Mouse (Mus musculus) embryonic facial prominence, embryonic 14.5 days (tissue): ENCODE data around the gene Gm13420. TPM values are rescaled to one million over a fixed set of nuclear protein-coding genes. Genes with fewer than 3 reads are reported as not detected.

Experiments used
- ATAC-seq: fragments of 200-750 bp; cut with Nextera tagmentation; 2 replicates; pipeline ENCODE4 v1.8.0; 2017; ENCODE audit warnings: low read depth, moderate number of reproducible peaks, moderate TSS enrichment
- DNase-seq: peaks from one replicate; pipeline ENCODE4 v3.0.0-alpha.2; 2015; ENCODE audit warnings: low spot score
- H3K27ac ChIP-seq: fragments of 300-500 bp; sonication (generic); replicated peaks from 2 replicates; pipeline ENCODE4 v1.5.1; 2014; ENCODE audit warnings: low read depth, mild to moderate bottlenecking, low read length, moderate library complexity
- H3K27me3 ChIP-seq: fragments of 300-500 bp; sonication (generic); replicated peaks from 2 replicates; pipeline ENCODE4 v1.6.1; 2014; ENCODE audit warnings: low read length; ENCODE audit not compliant: control insufficient read depth, insufficient read depth
- H3K36me3 ChIP-seq: fragments of 300-500 bp; sonication (generic); 2 replicates; pipeline ENCODE4 v1.6.1; 2014; ENCODE audit warnings: low read length, mixed read lengths; ENCODE audit not compliant: control insufficient read depth, insufficient read depth
- H3K4me1 ChIP-seq: fragments of 300-500 bp; sonication (generic); 2 replicates; pipeline ENCODE4 v1.6.1; 2014; ENCODE audit warnings: antibody characterized with exemption, low read length; ENCODE audit not compliant: control insufficient read depth, insufficient read depth
- H3K4me2 ChIP-seq: fragments of 300-500 bp; sonication (generic); 2 replicates; pipeline ENCODE4 v1.6.1; 2014; ENCODE audit warnings: low read depth, mild to moderate bottlenecking, low read length, moderate library complexity, mixed read lengths
- H3K4me3 ChIP-seq: fragments of 300-500 bp; sonication (generic); 2 replicates; pipeline ENCODE4 v1.5.1; 2014; ENCODE audit warnings: low read depth, mild to moderate bottlenecking, low read length
- H3K9ac ChIP-seq: fragments of 300-500 bp; sonication (generic); 2 replicates; pipeline ENCODE4 v1.6.1; 2014; ENCODE audit warnings: low read depth, mild to moderate bottlenecking, low read length, moderate library complexity, mixed read lengths
- H3K9me3 ChIP-seq: fragments of 300-500 bp; sonication (generic); 2 replicates; pipeline ENCODE4 v1.6.1; 2016; ENCODE audit warnings: low read length; ENCODE audit not compliant: control insufficient read depth
- WGBS: fragments of 180-500 bp; shearing (Covaris S2); extraction: QIAGEN DNeasy Blood & Tissue Kit; methylation state at CpG from one replicate; pipeline ENCODE4 v1.1.7; 2014; 5-methylcytosine and 5-hydroxymethylcytosine counted together
- polyA plus RNA-seq: library from polyadenylated mRNA; unstranded; fragments of >200 nt; fragmentation: Nextera tagmentation; extraction: Ambion mirVana; gene quantifications from 2 replicates; pipeline ENCODE4 v1.2.1, GENCODE M21; 2014

Gm13420 gene
- polyA plus RNA-seq, 1 experiment from 2014 or later: not detected

GRCm38 (mm10) chr2:29733348-29733747 is 18.1 kb downstream of the Gm13420 start:
- Histone ChIP-seq H3K9me3 (no peaks in the 10 kb centered on the region), H3K36me3 (peaks cover 85% of the 10 kb centered on the region), H3K4me2 (no peak overlapping the region), H3K27ac (no peak overlapping the region), H3K4me3 (no peak overlapping the region), H3K27me3 (no peaks in the 10 kb centered on the region), H3K9ac (no peak overlapping the region), H3K4me1 (no peaks in the 10 kb centered on the region)
- DNase-seq (no peak), ATAC-seq (no peak)
- WGBS: 89% methylated on average over 5 of the region's 5 CpGs

- Histone ChIP-seq H3K27me3 (no peaks in the 10 kb centered on the region), H3K4me2 (no peak overlapping the region), H3K4me1 (no peaks in the 10 kb centered on the region), H3K36me3 (peaks cover 85% of the 10 kb centered on the region), H3K4me3 (no peak overlapping the region), H3K9me3 (no peaks in the 10 kb centered on the region), H3K27ac (no peak overlapping the region), H3K9ac (no peak overlapping the region)
- DNase-seq (no peak), ATAC-seq (no peak)
- 91% methylated on average over 10 of the region's 10 CpGs for WGBS
Observed at GRCm38 (mm10) chr2:29732559-29732958, 18.9 kb downstream of the Gm13420 start.

GRCm38 (mm10) chr2:29731545-29731944 is 19.9 kb downstream of the Gm13420 start:
- DNase-seq (no peak), ATAC-seq (peak; percentile 58; the same call in 1 of the 2 replicates)
- Histone ChIP-seq H3K9me3 (no peaks in the 10 kb centered on the region), H3K27ac (no peak overlapping the region), H3K27me3 (no peaks in the 10 kb centered on the region), H3K4me3 (no peak overlapping the region), H3K4me1 (no peaks in the 10 kb centered on the region), H3K36me3 (peaks cover 85% of the 10 kb centered on the region), H3K4me2 (no peak overlapping the region), H3K9ac (no peak overlapping the region)
- WGBS: 64% methylated on average over 3 of the region's 3 CpGs

- Histone ChIP-seq H3K4me2 (no peak overlapping the region), H3K27me3 (no peaks in the 10 kb centered on the region), H3K36me3 (peaks cover 88% of the 10 kb centered on the region), H3K4me3 (no peak overlapping the region), H3K9ac (no peak overlapping the region), H3K4me1 (no peaks in the 10 kb centered on the region), H3K9me3 (no peaks in the 10 kb centered on the region), H3K27ac (no peak overlapping the region)
- ATAC-seq: no peak
- no peak for DNase-seq
- WGBS: 63% methylated on average over 2 of the region's 2 CpGs
Observed at GRCm38 (mm10) chr2:29729500-29729899, 22.0 kb downstream of the Gm13420 start.

GRCm38 (mm10) chr2:29724664-29725365 is 26.7 kb downstream of the Gm13420 start:
- Histone ChIP-seq H3K4me1 (no peaks in the 10 kb centered on the region), H3K9ac (no peak overlapping the region), H3K4me2 (no peak overlapping the region), H3K27me3 (no peaks in the 10 kb centered on the region), H3K4me3 (no peak overlapping the region), H3K27ac (no peak overlapping the region), H3K9me3 (no peaks in the 10 kb centered on the region), H3K36me3 (peaks cover 92% of the 10 kb centered on the region)
- DNase-seq (no peak), ATAC-seq (no peak)
- 86% methylated on average over 5 of the region's 5 CpGs for WGBS

- ATAC-seq (no peak), DNase-seq (no peak)
- Histone ChIP-seq H3K27me3 (no peaks in the 10 kb centered on the region), H3K36me3 (peaks cover 94% of the 10 kb centered on the region), H3K4me1 (no peaks in the 10 kb centered on the region), H3K4me3 (no peak overlapping the region), H3K27ac (no peak overlapping the region), H3K9me3 (no peaks in the 10 kb centered on the region), H3K4me2 (no peak overlapping the region), H3K9ac (no peak overlapping the region)
- WGBS: 89% methylated on average over 3 of the region's 3 CpGs
Observed at GRCm38 (mm10) chr2:29723132-29723531, 28.4 kb downstream of the Gm13420 start.

- H3K27ac ChIP-seq: no peak overlapping the region
- no peak overlapping the region for H3K9ac ChIP-seq
- 90% methylated on average over 5 of the region's 5 CpGs for WGBS
- H3K36me3 ChIP-seq: peaks cover 60% of the 10 kb centered on the region
- H3K4me2 ChIP-seq: no peak overlapping the region
- H3K9me3 ChIP-seq: no peaks in the 10 kb centered on the region
- no peak for ATAC-seq
- no peak for DNase-seq
- H3K27me3 ChIP-seq: no peaks in the 10 kb centered on the region
- H3K4me3 ChIP-seq: no peak overlapping the region
- H3K4me1 ChIP-seq: peaks cover 15% of the 10 kb centered on the region
Observed at GRCm38 (mm10) chr2:29718581-29718980, 32.9 kb downstream of the Gm13420 start.

- no peak overlapping the region for H3K4me3 ChIP-seq
- peaks cover 53% of the 10 kb centered on the region for H3K36me3 ChIP-seq
- DNase-seq: peak; percentile 96
- WGBS: 6% methylated on average over 6 of the region's 6 CpGs
- 0 out of 2 replicates have a peak overlapping the region, but pooled peaks have one; percentile 10 for H3K4me2 ChIP-seq
- peak overlapping the region; percentile 37 for H3K9ac ChIP-seq
- H3K9me3 ChIP-seq: no peaks in the 10 kb centered on the region
- H3K27ac ChIP-seq: peak overlapping the region; percentile 84
- no peaks in the 10 kb centered on the region for H3K27me3 ChIP-seq
- H3K4me1 ChIP-seq: peaks cover 15% of the 10 kb centered on the region
- peak; percentile 94 for ATAC-seq
Observed at GRCm38 (mm10) chr2:29716691-29717090, 34.8 kb downstream of the Gm13420 start.

GRCm38 (mm10) chr2:29716143-29716542 is 35.3 kb downstream of the Gm13420 start:
- peak overlapping the region; percentile 84 for H3K27ac ChIP-seq
- ATAC-seq (peak; percentile 13; the same call in 1 of the 2 replicates), DNase-seq (no peak)
- H3K36me3 ChIP-seq: peaks cover 53% of the 10 kb centered on the region
- peaks cover 15% of the 10 kb centered on the region for H3K4me1 ChIP-seq
- no peaks in the 10 kb centered on the region for H3K27me3 ChIP-seq
- no peak overlapping the region for H3K4me3 ChIP-seq
- 28% methylated on average over 7 of the region's 7 CpGs for WGBS
- H3K4me2 ChIP-seq: 0 out of 2 replicates have a peak overlapping the region, but pooled peaks have one; percentile 10
- H3K9ac ChIP-seq: peak overlapping the region; percentile 37
- H3K9me3 ChIP-seq: no peaks in the 10 kb centered on the region
